Mouse (Mus musculus) urinary bladder, postnatal 14 days (tissue): ENCODE results near the gene Olfr860.
"Not testable (repeated sequence)": the region's sequence is repeated elsewhere in the genome, so short reads cannot be mapped to it uniquely, and the experiment has no call there.

Source experiments
- DNase-seq: peaks from one replicate; pipeline ENCODE4 v3.0.0; 2021; ENCODE audit warnings: low spot score

Olfr860 gene

DNA sequence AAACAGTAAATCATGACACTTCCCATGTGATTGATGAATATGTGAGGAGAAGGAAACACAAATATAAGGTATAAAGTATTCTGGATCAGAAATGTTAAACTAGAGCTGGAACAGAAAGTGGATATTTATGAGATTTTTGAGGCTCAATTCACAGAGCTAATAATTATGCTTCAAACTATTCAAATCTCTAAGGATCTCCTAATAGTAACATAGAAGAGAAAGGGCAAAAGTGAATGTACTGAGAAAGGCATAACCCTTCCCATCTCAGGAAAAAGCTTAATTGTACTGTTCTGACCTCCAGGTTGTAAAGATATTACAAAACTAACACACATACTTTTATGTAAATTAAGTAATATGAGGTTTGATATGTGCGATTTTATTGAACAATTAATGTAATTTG is at the start of gene Olfr860:
TSS of gene Olfr860 (minus strand) at position 101 of the 400 bp plus-strand sequence.
- no peak for DNase-seq

DNA sequence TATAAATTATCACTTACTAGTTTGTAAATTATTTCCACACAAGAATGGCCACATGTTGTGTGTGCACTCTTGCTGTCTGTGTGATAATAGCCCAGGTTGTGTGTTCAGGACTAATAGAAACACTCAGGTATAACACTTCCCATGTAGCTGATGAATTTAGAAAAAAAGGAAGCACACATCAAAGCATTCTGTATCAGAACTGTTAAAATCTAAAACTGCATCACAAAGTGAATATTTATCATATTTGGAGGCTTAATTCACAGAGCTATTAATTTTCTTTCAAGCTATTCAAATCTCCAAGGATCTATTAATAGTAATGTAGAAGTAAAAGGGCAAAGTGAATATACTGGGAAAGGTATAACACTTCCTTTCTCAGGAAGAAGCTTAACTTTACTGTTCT is 38.4 kb upstream of the Olfr860 start, which contains the start of gene Olfr862:
TSS of gene Olfr862 (minus strand) at position 101 of the 400 bp plus-strand sequence.
- DNase-seq: no peak

DNA sequence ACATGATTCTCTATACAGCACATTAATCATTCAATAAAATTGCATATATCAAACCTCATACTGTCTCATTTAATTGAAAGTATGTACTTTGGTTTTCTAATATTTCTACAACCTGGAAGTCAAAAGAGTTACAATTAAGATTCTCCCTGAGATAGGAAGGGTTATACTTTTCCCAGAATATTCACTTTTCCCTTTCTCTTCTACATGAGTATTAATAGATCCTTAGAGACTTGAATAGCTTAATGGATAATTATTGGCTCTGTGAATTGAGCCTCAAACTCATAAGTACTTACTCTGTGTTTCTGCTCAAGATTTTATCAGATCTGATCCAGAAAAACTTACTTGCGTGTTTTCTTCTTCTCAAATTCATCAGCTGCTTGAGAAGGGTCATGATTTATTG is 44.9 kb downstream of the Olfr860 start, which contains the start of gene Olfr859:
TSS of gene Olfr859 (plus strand) at position 301 of the 400 bp plus-strand sequence.
- DNase-seq: not testable (repeated sequence)

DNA sequence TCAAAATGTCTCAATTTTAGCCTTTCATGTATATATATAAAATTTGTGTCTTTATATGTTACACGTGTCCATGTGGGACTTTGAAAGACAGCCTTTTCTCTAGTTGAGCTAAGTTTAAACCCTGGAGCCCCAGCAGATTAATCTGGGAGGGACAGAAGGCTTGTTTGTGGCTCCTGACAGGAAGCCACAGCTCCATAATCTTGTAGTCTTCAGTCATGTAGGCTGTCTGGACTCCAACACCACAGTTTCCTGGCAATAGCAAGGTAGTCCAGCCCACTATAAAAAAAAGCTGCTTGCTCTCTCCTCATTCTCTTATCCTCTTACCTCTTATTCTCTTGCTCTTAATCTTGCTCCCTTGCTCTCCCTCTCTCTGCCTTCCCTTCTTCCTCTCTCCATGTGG is 46.5 kb downstream of the Olfr860 start:
- no peak for DNase-seq
